Mouse (Mus musculus): Measurements from ENCODE around the gene Ush1g.

- TF ChIP-seq POLR2AphosphoS2 (IDR thresholded peaks at IDR 0.05; ENCODE audit: insufficient read length, low read depth) (no peak), MYOD1 (IDR thresholded peaks at IDR 0.05; ENCODE audit: control insufficient read depth in 1 of 3, insufficient read length in 2 of 3, low read depth in 2 of 3) (no peak), POLR2A (IDR thresholded peaks at IDR 0.05; ENCODE audit: insufficient read length, low read depth) (no peak)
Measured at GRCm38 (mm10) chr11:115266400-115266778, 55.5 kb downstream of the Ush1g start.
